Mouse (Mus musculus): ENCODE results near the gene Gm49661.

DNA sequence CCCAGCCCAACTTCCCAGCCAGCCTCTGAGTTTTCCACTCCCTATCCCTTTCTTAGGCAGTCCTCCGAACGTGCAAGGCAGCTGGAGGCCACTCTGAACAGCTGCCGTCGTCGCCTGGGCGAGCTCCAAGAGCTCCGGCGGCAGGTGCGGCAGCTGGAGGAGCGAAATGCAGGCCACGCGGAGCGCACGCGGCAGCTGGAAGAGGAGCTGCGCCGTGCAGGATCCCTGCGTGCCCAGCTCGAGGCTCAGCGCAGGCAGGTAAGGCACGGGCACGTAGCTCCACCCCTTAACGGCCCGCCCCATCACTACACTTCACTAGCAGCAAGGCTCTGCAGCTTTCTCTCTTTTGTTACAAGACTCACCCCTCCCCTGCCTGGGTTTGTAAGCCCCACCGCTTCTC lies 26.4 kb upstream of the Gm49661 start:
- no peak for TF ChIP-seq CTCF (IDR thresholded peaks at IDR 0.05)
- TF ChIP-seq EP300 (IDR thresholded peaks at IDR 0.05) = no peak
